Mouse (Mus musculus) heart, postnatal 0 days (tissue): ENCODE results near the gene Sez6l.

ENCODE experiments used
- CTCF ChIP-seq: IDR thresholded peaks from 2 replicates; pipeline ENCODE4 v1.5.1; 2016; ENCODE audit warnings: antibody characterized with exemption, control low read depth, low read depth
- EP300 ChIP-seq: IDR thresholded peaks from 2 replicates; pipeline ENCODE4 v1.6.1; 2016; ENCODE audit warnings: antibody characterized with exemption, low read depth

GRCm38 (mm10) chr5:112535868-112536267 lies 41.1 kb downstream of the Sez6l start:
- TF ChIP-seq CTCF (no peak), EP300 (no peak)
